Mouse (Mus musculus): Measurements from ENCODE around the gene Sirpb1b.
"Not testable (repeated sequence)": the region's sequence is repeated elsewhere in the genome, so short reads cannot be mapped to it uniquely, and the experiment has no call there.

- not testable (repeated sequence) for TF ChIP-seq HCFC1 (IDR thresholded peaks at IDR 0.05; ENCODE audit: borderline replicate concordance, insufficient read depth, low read length); ZNF384 (IDR thresholded peaks at IDR 0.05; ENCODE audit: low read depth, low read length); ZC3H11A (IDR thresholded peaks at IDR 0.05; ENCODE audit: borderline replicate concordance, low read depth, low read length); CHD2 (IDR thresholded peaks at IDR 0.05; ENCODE audit: low read depth, low read length); MAFK (IDR thresholded peaks at IDR 0.05; ENCODE audit: insufficient read depth, low read depth, low read length)
Observed at GRCm38 (mm10) chr3:15513608-15514007, 61.3 kb downstream of the Sirpb1b start.

All from ES-E14 (cell line).